Mouse (Mus musculus) CH12.LX (cell line): ENCODE results near the gene Mettl17. TPM values are rescaled to one million over a fixed set of nuclear protein-coding genes. Genes with fewer than 3 reads are reported as not detected.

Experiments
- DNase-seq: peaks from one replicate; pipeline ENCODE4 v3.0.0-alpha.2; 2013; ENCODE audit errors: extremely low read depth
- H3K27ac ChIP-seq: 2 replicates; pipeline ENCODE4 v1.5.1; 2012; ENCODE audit warnings: low read depth, mild to moderate bottlenecking, control low read depth, moderate library complexity; ENCODE audit not compliant: insufficient read depth
- H3K27me3 ChIP-seq: replicated peaks from 2 replicates; pipeline ENCODE3; 2012; ENCODE audit warnings: inconsistent platforms
- H3K36me3 ChIP-seq, 2 experiments: replicated peaks in 1 of 2; 2 replicates each; pipeline versions ENCODE3 to v1.6.1; 2012; ENCODE audit warnings: inconsistent platforms in 1 of 2, low read length in 1 of 2, mild to moderate bottlenecking in 1 of 2, mixed read lengths in 1 of 2, moderate library complexity in 1 of 2; ENCODE audit not compliant: control insufficient read depth in 1 of 2, insufficient read depth in 1 of 2
- H3K4me1 ChIP-seq, 2 experiments: 2 replicates each; pipeline ENCODE4 v1.6.1; 2012; ENCODE audit warnings: inconsistent platforms in 1 of 2, moderate library complexity in 1 of 2; ENCODE audit not compliant: insufficient read depth in 2 of 2, control insufficient read depth in 1 of 2
- H3K4me2 ChIP-seq: 2 replicates; pipeline ENCODE4 v1.6.1; 2012; ENCODE audit warnings: low read depth, mild to moderate bottlenecking, control low read depth; ENCODE audit not compliant: poor library complexity, insufficient read depth, severe bottlenecking
- H3K4me3 ChIP-seq, 3 experiments: fragments of 150-350 bp in 1 of 3; sonication (generic) in 1 of 3; replicated peaks in 1 of 3; 2 replicates each; pipeline versions ENCODE3 to v1.5.1; 2011 to 2012; ENCODE audit warnings: low read depth in 2 of 3, low read length in 2 of 3, mild to moderate bottlenecking in 2 of 3, moderate library complexity in 2 of 3, control low read depth in 1 of 3, improper control_type of control experiment in 1 of 3, inconsistent platforms in 1 of 3, mixed read lengths in 1 of 3; ENCODE audit not compliant: poor library complexity in 1 of 3
- H3K79me2 ChIP-seq: replicated peaks from 2 replicates; pipeline ENCODE4 v1.6.1; 2012; ENCODE audit warnings: mild to moderate bottlenecking, moderate library complexity; ENCODE audit not compliant: control insufficient read depth, poor library complexity, insufficient read depth, severe bottlenecking; ENCODE audit errors: extremely low read depth
- H3K9ac ChIP-seq: 2 replicates; pipeline ENCODE4 v1.6.1; 2012; ENCODE audit warnings: low read depth, mild to moderate bottlenecking, control low read depth, moderate library complexity; ENCODE audit not compliant: insufficient read depth
- H3K9me3 ChIP-seq: replicated peaks from 2 replicates; pipeline ENCODE3; 2012; ENCODE audit warnings: low read length, inconsistent platforms, mixed read lengths
- BHLHE40 ChIP-seq: IDR thresholded peaks from 2 replicates; pipeline ENCODE4 v1.6.1; 2011; ENCODE audit warnings: mild to moderate bottlenecking, low read depth, low read length, improper control_type of control experiment
- CHD1 ChIP-seq: IDR thresholded peaks from 2 replicates; pipeline ENCODE4 v1.6.1; 2012; ENCODE audit warnings: low read depth, low read length, improper control_type of control experiment, inconsistent platforms
- E2F4 ChIP-seq: IDR thresholded peaks from 2 replicates; pipeline ENCODE4 v1.6.1; 2011; ENCODE audit warnings: low read depth, low read length, improper control_type of control experiment; ENCODE audit not compliant: insufficient replicate concordance
- ELF1 ChIP-seq: IDR thresholded peaks from 2 replicates; pipeline ENCODE4 v1.6.1; 2014; ENCODE audit warnings: low read depth, mild to moderate bottlenecking, inconsistent platforms, low read length, improper control_type of control experiment
- HCFC1 ChIP-seq: IDR thresholded peaks from 2 replicates; pipeline ENCODE4 v1.6.1; 2012; ENCODE audit warnings: low read depth, mild to moderate bottlenecking, inconsistent platforms, low read length, improper control_type of control experiment
- JUN ChIP-seq: IDR thresholded peaks from 2 replicates; pipeline ENCODE4 v1.6.1; 2011; ENCODE audit warnings: low read depth, mild to moderate bottlenecking, low read length, improper control_type of control experiment, moderate library complexity; ENCODE audit not compliant: insufficient read depth
- JUND ChIP-seq: conservative IDR thresholded peaks from 2 replicates; pipeline ENCODE4 v1.6.1; 2011; ENCODE audit warnings: low read depth, low read length, improper control_type of control experiment
- KAT2A ChIP-seq: IDR thresholded peaks from 2 replicates; pipeline ENCODE4 v1.6.1; 2012; ENCODE audit warnings: low read length, improper control_type of control experiment, inconsistent platforms; ENCODE audit not compliant: insufficient replicate concordance
- MAFK ChIP-seq: IDR thresholded peaks from 2 replicates; pipeline ENCODE4 v1.6.1; 2011; ENCODE audit warnings: low read length, improper control_type of control experiment; ENCODE audit not compliant: insufficient replicate concordance
- MAX ChIP-seq: IDR thresholded peaks from 2 replicates; pipeline ENCODE4 v1.6.1; 2011; ENCODE audit warnings: low read length, improper control_type of control experiment
- MAZ ChIP-seq: IDR thresholded peaks from 2 replicates; pipeline ENCODE4 v1.6.1; 2012; ENCODE audit warnings: low read depth, mild to moderate bottlenecking, inconsistent platforms, low read length, improper control_type of control experiment, moderate library complexity
- MXI1 ChIP-seq: IDR thresholded peaks from 2 replicates; pipeline ENCODE4 v1.6.1; 2011; ENCODE audit warnings: mild to moderate bottlenecking, low read depth, low read length, improper control_type of control experiment
- MYC ChIP-seq: IDR thresholded peaks from 2 replicates; pipeline ENCODE4 v1.6.1; 2011; ENCODE audit warnings: low read depth, mild to moderate bottlenecking, improper control_type of control experiment, low read length
- NELFE ChIP-seq: IDR thresholded peaks from 2 replicates; pipeline ENCODE4 v1.6.1; 2011; ENCODE audit warnings: low read depth, low read length, improper control_type of control experiment
- PAX5 ChIP-seq: IDR thresholded peaks from 2 replicates; pipeline ENCODE4 v1.6.1; 2012; ENCODE audit warnings: low read length, inconsistent platforms, mixed read lengths
- POLR2A ChIP-seq: IDR thresholded peaks from 2 replicates; pipeline ENCODE4 v1.6.1; 2011; ENCODE audit warnings: low read depth, mild to moderate bottlenecking, improper control_type of control experiment, low read length
- RAD21 ChIP-seq: IDR thresholded peaks from 2 replicates; pipeline ENCODE4 v1.6.1; 2011; ENCODE audit warnings: low read depth, mild to moderate bottlenecking, low read length, improper control_type of control experiment, moderate library complexity
- RCOR1 ChIP-seq: conservative IDR thresholded peaks from 2 replicates; pipeline ENCODE4 v1.6.1; 2012; ENCODE audit warnings: low read depth, mild to moderate bottlenecking, inconsistent platforms, low read length, improper control_type of control experiment
- SIN3A ChIP-seq: IDR thresholded peaks from 2 replicates; pipeline ENCODE4 v1.6.1; 2012; ENCODE audit warnings: low read length, improper control_type of control experiment, inconsistent platforms
- TBP ChIP-seq: conservative IDR thresholded peaks from 2 replicates; pipeline ENCODE4 v1.6.1; 2011; ENCODE audit warnings: low read depth, low read length, improper control_type of control experiment
- USF1 ChIP-seq: IDR thresholded peaks from 2 replicates; pipeline ENCODE4 v1.6.1; 2014; ENCODE audit warnings: low read depth, mild to moderate bottlenecking, inconsistent platforms, low read length, improper control_type of control experiment
- ZC3H11A ChIP-seq: IDR thresholded peaks from 2 replicates; pipeline ENCODE4 v1.6.1; 2012; ENCODE audit warnings: low read depth, mild to moderate bottlenecking, inconsistent platforms, low read length, improper control_type of control experiment
- ZMIZ1 ChIP-seq: IDR thresholded peaks from 2 replicates; pipeline ENCODE4 v1.6.1; 2012; ENCODE audit warnings: low read depth, mild to moderate bottlenecking, inconsistent platforms, low read length, improper control_type of control experiment
- ZNF384 ChIP-seq: IDR thresholded peaks from 2 replicates; pipeline ENCODE4 v1.6.1; 2012; ENCODE audit warnings: low read depth, low read length, improper control_type of control experiment, inconsistent platforms
- dilution Hi-C: fragments of 300-500 bp; cut with MboI; formaldehyde crosslinking; loops from 2 replicates; pipeline ENCODE4 v1.14.3; 2020; ENCODE audit warnings: low sequenced_read_pairs; ENCODE audit not compliant: extremely low pct_unique_long_range_greater_than_20kb, extremely low pct_ligation_motif_present
- in situ Hi-C: fragments of 300-500 bp; cut with MboI; formaldehyde crosslinking; loops from 3 replicates; pipeline ENCODE4 v1.14.3; 2019; ENCODE audit warnings: low sequenced_read_pairs, low pct_ligation_motif_present, low pct_unique_long_range_greater_than_20kb, mixed read lengths
- polyA plus RNA-seq: library from polyadenylated mRNA; unstranded; fragments of >175 nt; gene quantifications from 2 replicates; pipeline ENCODE4 v1.2.1, GENCODE M21; 2012; ENCODE audit warnings: low read depth; ENCODE audit not compliant: insufficient read length
- total RNA-seq, 2 experiments: library from RNA; depleted of rRNA; stranded (reverse); fragments of 300-350 nt in 1 of 2; fragments of >200 nt in 1 of 2; gene quantifications; 2 replicates each; pipeline ENCODE4 v1.2.3; 2012 to 2014

Gene Mettl17
- total and polyA plus RNA-seq, 3 experiments, result 19.5 to 32.0 (median 26.2) TPM

DNA sequence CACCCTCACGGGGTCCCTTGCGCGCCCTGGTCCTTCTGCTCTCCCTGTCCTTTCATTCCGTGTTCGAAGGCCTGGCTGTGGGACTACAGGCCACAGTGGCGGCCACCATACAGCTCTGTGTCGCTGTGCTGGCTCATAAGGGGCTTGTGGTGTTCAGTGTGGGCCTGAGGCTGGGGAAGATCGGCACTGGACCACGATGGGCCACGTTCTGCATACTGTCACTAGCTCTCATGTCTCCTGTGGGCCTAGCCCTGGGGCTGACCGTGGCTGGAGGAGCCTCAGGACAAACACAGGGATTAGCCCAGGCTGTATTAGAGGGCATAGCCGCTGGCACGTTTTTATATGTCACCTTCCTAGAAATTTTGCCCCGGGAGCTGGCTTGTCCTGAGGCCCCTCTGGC, 10.4 kb downstream of the Mettl17 start:
- H3K9ac ChIP-seq, result no peak overlapping the region
- dilution Hi-C loops (no loop called here), in situ Hi-C loops (no loop called here)
- H3K36me3 ChIP-seq, result peaks cover 25 to 61% of the 10 kb centered on the region in 2 experiments
- no peaks in the 10 kb centered on the region for H3K9me3 ChIP-seq
- H3K27ac ChIP-seq, result no peak overlapping the region
- H3K27me3 ChIP-seq, result no peaks in the 10 kb centered on the region
- TF ChIP-seq PAX5 (no peak), POLR2A (no peak), USF1 (no peak), ZNF384 (no peak), ZMIZ1 (no peak), JUND (no peak), ELF1 (no peak), HCFC1 (no peak), MAZ (no peak), MAX (no peak), RCOR1 (no peak), BHLHE40 (no peak), MXI1 (no peak), TBP (no peak), KAT2A (no peak), MAFK (no peak), ZC3H11A (no peak), RAD21 (no peak), JUN (no peak)
- no peak overlapping the region for H3K4me2 ChIP-seq
- no peaks in the 10 kb centered on the region for H3K79me2 ChIP-seq
- DNase-seq, result no peak
- H3K4me3 ChIP-seq, result no peak overlapping the region
- H3K4me1 ChIP-seq, result no peaks in the 10 kb centered on the region; a peak in 1 of 4 replicates

GRCm38 (mm10) chr14:51896019-51896418, 11.4 kb downstream of the Mettl17 start:
- dilution Hi-C loops (no loop called here), in situ Hi-C loops (no loop called here)
- H3K4me3 ChIP-seq, result no peak overlapping the region
- TF ChIP-seq E2F4 (no peak), CHD1 (no peak), SIN3A (no peak), NELFE (no peak), MYC (no peak), ZNF384 (no peak), MAX (no peak), ZMIZ1 (no peak)
- no peak overlapping the region for H3K9ac ChIP-seq
- no peak overlapping the region for H3K4me2 ChIP-seq
- no peaks in the 10 kb centered on the region for H3K27me3 ChIP-seq
- H3K36me3 ChIP-seq, result peaks cover 17 to 52% of the 10 kb centered on the region in 2 experiments
- no peak for DNase-seq
- no peaks in the 10 kb centered on the region for H3K79me2 ChIP-seq
- no peak overlapping the region for H3K27ac ChIP-seq
- H3K9me3 ChIP-seq, result no peaks in the 10 kb centered on the region
- H3K4me1 ChIP-seq, result no peaks in the 10 kb centered on the region
